Mouse (Mus musculus): ENCODE measurements around the gene Dot1l.

- TF ChIP-seq CTCF (IDR thresholded peaks at IDR 0.05; ENCODE audit: insufficient read depth, low read length) (no peak), POLR2A (IDR thresholded peaks at IDR 0.05; ENCODE audit: borderline replicate concordance, extremely low read depth, low read depth, low read length) (no peak)
These were observed 49.5 kb upstream of the Dot1l start for GRCm38 (mm10) chr10:80705479-80705878.

Measured in lung, adult 2 months (tissue).